Mouse (Mus musculus) erythroblast, embryonic 14.5 days (primary cell): ENCODE measurements around the gene Sema4f.

Experiments
- GATA1 ChIP-seq: IDR thresholded peaks from 2 replicates; pipeline ENCODE4 v1.6.1; 2012; ENCODE audit warnings: low read length, inconsistent platforms, mixed read lengths
- TAL1 ChIP-seq: IDR thresholded peaks from 3 replicates; pipeline ENCODE4 v1.6.1; 2012; ENCODE audit warnings: low read length, inconsistent platforms, mixed read lengths

GRCm38 (mm10) chr6:82939167-82939912 lies at the start of gene Sema4f:
- no peak for TF ChIP-seq GATA1
- no peak for TF ChIP-seq TAL1
